Comparison of ENCODE assay signal across 8 mouse cellular contexts in genomic region chr16:33892539-33892938, GRCm38 (mm10).
DNase-seq lines count a peak whose midpoint lies in the region; ATAC-seq lines count a peak whose summit lies in the region.

No protein-coding gene starts in this region.

- H3K9me3 ChIP-seq in liver, embryonic 11.5 days (ENCODE audit: control insufficient read depth, low read length), result no peaks in the 10 kb centered on the region
- no peaks in the 10 kb centered on the region for H3K9me3 ChIP-seq in heart, embryonic 11.5 days (replicated peaks; ENCODE audit: control insufficient read depth, low read length)
- H3K9me3 ChIP-seq in stomach, embryonic 15.5 days, result no peaks in the 10 kb centered on the region
- no peaks in the 10 kb centered on the region for H3K9me3 ChIP-seq in midbrain, embryonic 16.5 days (replicated peaks; ENCODE audit: control insufficient read depth, low read length, poor library complexity, severe bottlenecking)

- H3K27me3 ChIP-seq in liver, embryonic 11.5 days (replicated peaks; ENCODE audit: control insufficient read depth, insufficient read depth, low read length), result no peaks in the 10 kb centered on the region
- no peaks in the 10 kb centered on the region for H3K27me3 ChIP-seq in heart, embryonic 11.5 days (ENCODE audit: control insufficient read depth, insufficient read depth, low read length)
- H3K27me3 ChIP-seq in stomach, embryonic 15.5 days (replicated peaks), result no peaks in the 10 kb centered on the region
- H3K27me3 ChIP-seq in midbrain, embryonic 16.5 days (ENCODE audit: control insufficient read depth, insufficient read depth, low read depth, low read length), result no peaks in the 10 kb centered on the region

- H3K36me3 ChIP-seq in liver, embryonic 11.5 days (ENCODE audit: control insufficient read depth, insufficient read depth, low read length), result no peaks in the 10 kb centered on the region
- H3K36me3 ChIP-seq in heart, embryonic 11.5 days (ENCODE audit: control insufficient read depth, insufficient read depth, low read length), result no peaks in the 10 kb centered on the region
- no peaks in the 10 kb centered on the region for H3K36me3 ChIP-seq in stomach, embryonic 15.5 days
- H3K36me3 ChIP-seq in midbrain, embryonic 16.5 days (ENCODE audit: control insufficient read depth, insufficient read depth, low read length), result no peaks in the 10 kb centered on the region

- DNase-seq in liver, embryonic 11.5 days (ENCODE audit: low spot score), result no peak
- DNase-seq in liver, result no peak
- peak; percentile 87 for DNase-seq in kidney, postnatal 14 days
- DNase-seq in right cerebral cortex, adult 2 months (ENCODE audit: low spot score in 2 of 2), result no peak
- no peak for DNase-seq in cerebellum, postnatal 25 days

- WGBS in liver, embryonic 11.5 days, result 64% methylated on average over 6 of the region's 6 CpGs
- WGBS in heart, embryonic 11.5 days (ENCODE audit: insufficient replicate concordance), result 25% methylated on average over 6 of the region's 6 CpGs
- WGBS in stomach, embryonic 15.5 days, result 35% methylated on average over 6 of the region's 6 CpGs
- 62% methylated on average over 6 of the region's 6 CpGs for WGBS in midbrain, embryonic 16.5 days

- H3K4me1 ChIP-seq in liver, embryonic 11.5 days (replicated peaks; ENCODE audit: control insufficient read depth, insufficient read depth, low read length), result peaks cover 21% of the 10 kb centered on the region
- H3K4me1 ChIP-seq in heart, embryonic 11.5 days (ENCODE audit: control insufficient read depth, insufficient read depth, low read length), result peaks cover 26% of the 10 kb centered on the region
- H3K4me1 ChIP-seq in stomach, embryonic 15.5 days, result peaks cover 31% of the 10 kb centered on the region
- H3K4me1 ChIP-seq in midbrain, embryonic 16.5 days (ENCODE audit: control insufficient read depth, insufficient read depth, low read length), result peaks cover 7% of the 10 kb centered on the region; the same call in 1 of the 2 replicates

- no peak overlapping the region for H3K4me3 ChIP-seq in liver, embryonic 11.5 days (ENCODE audit: low read depth, low read length)
- peak overlapping the region; percentile 11; the same call in 1 of the 2 replicates for H3K4me3 ChIP-seq in heart, embryonic 11.5 days (ENCODE audit: low read depth, low read length)
- no peak overlapping the region for H3K4me3 ChIP-seq in stomach, embryonic 15.5 days (replicated peaks)
- no peak overlapping the region for H3K4me3 ChIP-seq in midbrain, embryonic 16.5 days (ENCODE audit: low read depth, low read length)

- 0 out of 2 replicates have a peak overlapping the region, but pooled peaks have one; percentile 4 for H3K4me2 ChIP-seq in liver, embryonic 11.5 days
- peak overlapping the region; percentile 43; the same call in 1 of the 2 replicates for H3K4me2 ChIP-seq in heart, embryonic 11.5 days
- peak overlapping the region; percentile 42; the same call in 1 of the 2 replicates for H3K4me2 ChIP-seq in stomach, embryonic 15.5 days
- H3K4me2 ChIP-seq in midbrain, embryonic 16.5 days (ENCODE audit: low read length), result no peak overlapping the region

- ATAC-seq in liver, embryonic 11.5 days (replicated peaks; ENCODE audit: low FRiP score), result no peak
- no peak for ATAC-seq in heart, embryonic 11.5 days (replicated peaks; ENCODE audit: insufficient number of reproducible peaks, low FRiP score, low TSS enrichment)
- no peak for ATAC-seq in stomach, embryonic 15.5 days (ENCODE audit: insufficient read depth, low FRiP score, low read depth)
- ATAC-seq in midbrain, embryonic 16.5 days, result no peak

- H3K9ac ChIP-seq in liver, embryonic 11.5 days (ENCODE audit: low read depth, low read length), result no peak overlapping the region
- no peak overlapping the region for H3K9ac ChIP-seq in heart, embryonic 11.5 days (ENCODE audit: low read depth, low read length)
- H3K9ac ChIP-seq in stomach, embryonic 15.5 days, result no peak overlapping the region
- no peak overlapping the region for H3K9ac ChIP-seq in midbrain, embryonic 16.5 days (ENCODE audit: low read depth, low read length)

- H3K27ac ChIP-seq in liver, embryonic 11.5 days (ENCODE audit: low read depth, low read length), result no peak overlapping the region
- no peak overlapping the region; the same call in 1 of the 2 replicates for H3K27ac ChIP-seq in heart, embryonic 11.5 days (ENCODE audit: low read depth, low read length)
- H3K27ac ChIP-seq in stomach, embryonic 15.5 days, result 0 out of 2 replicates have a peak overlapping the region, but pooled peaks have one; percentile 77
- H3K27ac ChIP-seq in midbrain, embryonic 16.5 days (ENCODE audit: low read length), result no peak overlapping the region
